Mouse (Mus musculus) forebrain, embryonic 10.5 days (tissue): ENCODE results near the gene Snrnp200. TPM values are rescaled to one million over a fixed set of nuclear protein-coding genes. Genes with fewer than 3 reads are reported as not detected.
"Not testable (repeated sequence)": the region's sequence is repeated elsewhere in the genome, so short reads cannot be mapped to it uniquely, and the experiment has no call there.

Experiments
- DNase-seq: peaks from one replicate; pipeline ENCODE4 v3.0.0-alpha.2; 2017; ENCODE audit warnings: low spot score; ENCODE audit errors: extremely low spot score
- H3K27ac ChIP-seq: fragments of 300-500 bp; sonication (generic); 2 replicates; pipeline ENCODE4 v1.5.1; 2016; ENCODE audit warnings: mild to moderate bottlenecking
- H3K27me3 ChIP-seq: fragments of 300-500 bp; sonication (generic); 2 replicates; pipeline ENCODE4 v1.6.1; 2016; ENCODE audit warnings: mild to moderate bottlenecking; ENCODE audit not compliant: poor library complexity, severe bottlenecking
- H3K36me3 ChIP-seq: fragments of 300-500 bp; sonication (generic); replicated peaks from 2 replicates; pipeline ENCODE4 v1.6.1; 2016; ENCODE audit warnings: mild to moderate bottlenecking, moderate library complexity
- H3K4me1 ChIP-seq: fragments of 300-500 bp; sonication (generic); 2 replicates; pipeline ENCODE4 v1.6.1; 2016
- H3K4me3 ChIP-seq: fragments of 300-500 bp; sonication (generic); 2 replicates; pipeline ENCODE4 v1.5.1; 2016; ENCODE audit warnings: mild to moderate bottlenecking, moderate library complexity
- H3K9me3 ChIP-seq: fragments of 300-500 bp; sonication (generic); 2 replicates; pipeline ENCODE4 v1.6.1; 2016; ENCODE audit warnings: mild to moderate bottlenecking, moderate library complexity
- WGBS: fragments of 180-500 bp; shearing (Covaris S2); methylation state at CpG from one replicate; pipeline ENCODE4 v1.1.7; 2016; 5-methylcytosine and 5-hydroxymethylcytosine counted together
- polyA plus RNA-seq: library from polyadenylated mRNA; unstranded; fragments of >200 nt; fragmentation: Nextera tagmentation; extraction: Ambion mirVana; gene quantifications from 2 replicates; pipeline ENCODE4 v1.2.1, GENCODE M21; 2016

The Snrnp200 gene
- polyA plus RNA-seq, 1 experiment from 2014 or later: 115 TPM

GRCm38 (mm10) chr2:127267854-127268253 lies 59.7 kb downstream of the Snrnp200 start:
- no peaks in the 10 kb centered on the region for H3K9me3 ChIP-seq
- no peak overlapping the region for H3K27ac ChIP-seq
- peaks cover 15% of the 10 kb centered on the region for H3K4me1 ChIP-seq
- H3K4me3 ChIP-seq: no peak overlapping the region
- WGBS: 51% methylated on average over 4 of the region's 4 CpGs
- peaks cover 6% of the 10 kb centered on the region for H3K36me3 ChIP-seq
- no peaks in the 10 kb centered on the region for H3K27me3 ChIP-seq
- DNase-seq: no peak

- H3K36me3 ChIP-seq: peaks cover 12% of the 10 kb centered on the region
- WGBS: under 1% methylated on average over 49 of the region's 49 CpGs
- no peaks in the 10 kb centered on the region for H3K9me3 ChIP-seq
- peak within 1 kb of the TSS; percentile 98 for H3K27ac ChIP-seq
- no peaks in the 10 kb centered on the region for H3K27me3 ChIP-seq
- peak within 1 kb of the TSS; percentile 99 for H3K4me3 ChIP-seq
- DNase-seq: peak; percentile 96
- peaks cover 17% of the 10 kb centered on the region for H3K4me1 ChIP-seq
Observed at GRCm38 (mm10) chr2:127269491-127270299, 61.5 kb downstream of the Snrnp200 start, which contains the start of gene Stard7. Stard7 (plus strand) TSS chr2:127270218.

- under 1% methylated on average over 75 of the region's 75 CpGs for WGBS
- Histone ChIP-seq H3K4me3 (peak overlapping the region; percentile 99), H3K27me3 (no peaks in the 10 kb centered on the region), H3K4me1 (peaks cover 25% of the 10 kb centered on the region), H3K36me3 (peaks cover 12% of the 10 kb centered on the region), H3K27ac (peak overlapping the region; percentile 98), H3K9me3 (no peaks in the 10 kb centered on the region)
- peak; percentile 81 for DNase-seq
Observed at GRCm38 (mm10) chr2:127270300-127271041, 62.3 kb downstream of the Snrnp200 start.

GRCm38 (mm10) chr2:127271042-127271515 lies 62.9 kb downstream of the Snrnp200 start:
- WGBS: 23% methylated on average over 8 of the region's 8 CpGs

GRCm38 (mm10) chr2:127272049-127272448 lies 63.9 kb downstream of the Snrnp200 start:
- not testable (repeated sequence) for DNase-seq, H3K27me3 ChIP-seq, H3K9me3 ChIP-seq, H3K27ac ChIP-seq
- H3K4me1 ChIP-seq: peaks cover 28% of the 10 kb centered on the region
- peaks cover 12% of the 10 kb centered on the region for H3K36me3 ChIP-seq
- WGBS: 88% methylated on average over 4 of the region's 4 CpGs
- H3K4me3 ChIP-seq: peak overlapping the region; percentile 99; the same call in 1 of the 2 replicates

More at GRCm38 (mm10) chr2:127271042-127271515, 62.9 kb downstream of the Snrnp200 start:
- peak overlapping the region; percentile 98 for H3K27ac ChIP-seq
- H3K4me3 ChIP-seq: peak overlapping the region; percentile 99
- peaks cover 12% of the 10 kb centered on the region for H3K36me3 ChIP-seq
- no peaks in the 10 kb centered on the region for H3K27me3 ChIP-seq
- peaks cover 28% of the 10 kb centered on the region for H3K4me1 ChIP-seq
- DNase-seq: no peak
- no peaks in the 10 kb centered on the region for H3K9me3 ChIP-seq

GRCm38 (mm10) chr2:127272806-127273205 lies 64.6 kb downstream of the Snrnp200 start:
- H3K4me3 ChIP-seq: no peak overlapping the region
- no peak overlapping the region for H3K27ac ChIP-seq
- no peaks in the 10 kb centered on the region for H3K9me3 ChIP-seq
- H3K27me3 ChIP-seq: no peaks in the 10 kb centered on the region
- peaks cover 12% of the 10 kb centered on the region for H3K36me3 ChIP-seq
- DNase-seq: no peak
- WGBS: 100% methylated on average over 3 of the region's 3 CpGs
- H3K4me1 ChIP-seq: peaks cover 28% of the 10 kb centered on the region

GRCm38 (mm10) chr2:127274590-127274989 lies 66.4 kb downstream of the Snrnp200 start:
- H3K27me3 ChIP-seq: no peaks in the 10 kb centered on the region
- H3K36me3 ChIP-seq: peaks cover 14% of the 10 kb centered on the region
- H3K9me3 ChIP-seq: no peaks in the 10 kb centered on the region
- peaks cover 28% of the 10 kb centered on the region for H3K4me1 ChIP-seq
- no peak overlapping the region for H3K27ac ChIP-seq
- WGBS: 94% methylated on average over 2 of the region's 2 CpGs
- no peak overlapping the region for H3K4me3 ChIP-seq
- DNase-seq: no peak

- 86% methylated on average over 5 of the region's 5 CpGs for WGBS
- no peak overlapping the region for H3K27ac ChIP-seq
- DNase-seq: no peak
- peaks cover 23% of the 10 kb centered on the region for H3K4me1 ChIP-seq
- H3K36me3 ChIP-seq: peaks cover 15% of the 10 kb centered on the region
- H3K27me3 ChIP-seq: no peaks in the 10 kb centered on the region
- H3K9me3 ChIP-seq: no peaks in the 10 kb centered on the region
- no peak overlapping the region for H3K4me3 ChIP-seq
Observed at GRCm38 (mm10) chr2:127275551-127276320, 67.5 kb downstream of the Snrnp200 start.

GRCm38 (mm10) chr2:127278162-127278561 lies 70.0 kb downstream of the Snrnp200 start:
- no peak overlapping the region for H3K4me3 ChIP-seq
- no peak for DNase-seq
- H3K27me3 ChIP-seq: no peaks in the 10 kb centered on the region

More at GRCm38 (mm10) chr2:127278162-127278561, 70.0 kb downstream of the Snrnp200 start:
- Histone ChIP-seq H3K27ac (no peak overlapping the region), H3K9me3 (no peaks in the 10 kb centered on the region), H3K4me1 (peaks cover 19% of the 10 kb centered on the region), H3K36me3 (peaks cover 7% of the 10 kb centered on the region)

Other genes with a start within 250 kb of the Snrnp200 start
- 12.7 and 12.8 TPM in 2 replicates for gene Ap4e1, start 199.7 kb upstream of the Snrnp200 start, polyA plus RNA-seq
- 15.3 and 16.9 TPM in 2 replicates for gene Blvra, start 137.7 kb upstream of the Snrnp200 start, polyA plus RNA-seq
- 124 and 126 TPM in 2 replicates for gene Ncaph, start 74.4 kb upstream of the Snrnp200 start, polyA plus RNA-seq
- gene Itpripl1, start 64.9 kb upstream of the Snrnp200 start, polyA plus RNA-seq: 17.6 and 18.3 TPM in 2 replicates
- gene 1810024B03Rik, start 106 bp upstream of the Snrnp200 start, polyA plus RNA-seq: 2.5 and 3.2 TPM in 2 replicates
- 44.3 and 50.5 TPM in 2 replicates for gene Ciao1, start 39.4 kb downstream of the Snrnp200 start, polyA plus RNA-seq
- 22.5 and 24.4 TPM in 2 replicates for gene Tmem127, start 39.5 kb downstream of the Snrnp200 start, polyA plus RNA-seq
- 85.6 and 88.1 TPM in 2 replicates for gene Stard7, start 61.8 kb downstream of the Snrnp200 start, polyA plus RNA-seq
- gene Dusp2, start 127.8 kb downstream of the Snrnp200 start, polyA plus RNA-seq: 3.6 and 4.1 TPM in 2 replicates
- not detected in 2 replicates for gene Astl, start 130.3 kb downstream of the Snrnp200 start, polyA plus RNA-seq
- 2.3 and 3.2 TPM in 2 replicates for gene Adra2b, start 154.8 kb downstream of the Snrnp200 start, polyA plus RNA-seq
- 0.14 and 0.21 TPM in 2 replicates for gene Gpat2, start 216.8 kb downstream of the Snrnp200 start, polyA plus RNA-seq
- 20.5 and 23.8 TPM in 2 replicates for gene Fahd2a, start 236.2 kb downstream of the Snrnp200 start, polyA plus RNA-seq